Mouse (Mus musculus) MEL-GATA-1-ER (cell line): ENCODE measurements around the gene Usp10.

ENCODE experiments used
- DNase-seq: peaks from one replicate; pipeline ENCODE4 v3.0.0-alpha.2; 2012; ENCODE audit warnings: low read depth; ENCODE audit errors: extremely low read depth

Gene Usp10

GRCm38 (mm10) chr8:119960531-119961104, 50.5 kb downstream of the Usp10 start:
- no peak for DNase-seq

DNA sequence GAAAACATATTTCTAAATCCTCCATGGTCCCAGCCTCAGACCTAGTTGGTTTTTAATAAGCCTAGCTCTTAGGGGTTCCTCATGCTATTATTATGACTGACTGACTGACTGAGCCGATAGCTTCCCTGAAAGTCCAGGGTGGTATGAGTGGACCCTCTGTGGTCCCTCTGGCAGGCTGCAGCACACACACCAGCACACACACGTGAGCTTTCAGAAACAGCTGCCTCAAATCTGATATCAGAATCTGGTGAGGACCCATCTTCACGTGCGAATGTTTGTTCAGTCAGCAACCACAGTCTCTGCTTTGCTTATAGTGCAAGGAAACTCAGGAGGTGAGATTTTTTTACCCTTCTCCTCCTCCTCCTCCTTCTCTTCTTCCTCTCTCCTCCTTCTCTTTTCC, 54.7 kb downstream of the Usp10 start:
- DNase-seq = no peak

DNA sequence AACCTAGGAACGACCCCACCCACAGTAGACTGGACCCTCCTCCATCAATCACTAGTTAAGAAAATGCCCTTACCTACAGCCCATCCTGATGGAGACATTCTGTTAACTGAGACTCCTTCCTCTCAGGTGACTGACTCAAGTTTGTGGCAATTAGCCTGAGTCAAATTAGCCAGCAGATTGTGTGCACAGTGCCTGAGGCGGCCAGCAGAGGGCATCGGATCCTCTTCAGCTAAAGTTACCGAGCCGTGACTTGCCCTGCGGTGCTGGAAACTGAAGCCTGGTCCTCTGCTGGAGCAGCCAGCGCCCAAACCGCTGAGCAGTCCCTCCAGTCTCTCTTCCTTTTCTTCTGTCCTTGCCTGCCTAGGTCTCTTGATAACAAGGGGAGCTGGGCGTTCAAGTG, 57.3 kb downstream of the Usp10 start:
- no peak for DNase-seq

- DNase-seq = no peak
Measured at GRCm38 (mm10) chr8:119970169-119970568, 60.0 kb downstream of the Usp10 start.

DNA sequence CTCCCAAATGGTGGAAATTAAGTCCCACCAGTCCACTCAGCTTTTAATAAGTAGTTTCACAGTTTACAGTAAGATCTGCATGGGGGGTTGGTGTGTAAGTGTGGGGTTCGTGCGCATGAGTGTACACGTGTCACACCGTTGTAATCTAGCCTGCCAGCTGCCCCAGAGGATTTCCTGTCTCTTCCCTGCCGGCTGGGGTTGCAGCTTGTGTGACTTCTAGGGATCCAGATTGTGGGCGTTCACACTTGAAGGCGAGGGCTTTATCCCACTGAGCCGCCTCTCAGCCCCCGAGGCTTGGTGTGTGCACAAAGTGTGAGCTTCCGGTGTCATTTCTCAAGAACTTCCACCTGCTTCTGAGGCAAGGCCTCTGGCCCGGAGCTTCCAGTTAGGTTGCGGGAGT, 62.4 kb downstream of the Usp10 start:
- peak; percentile 53 for DNase-seq

- no peak for DNase-seq
Measured at GRCm38 (mm10) chr8:119978770-119979381, 68.7 kb downstream of the Usp10 start.

DNA sequence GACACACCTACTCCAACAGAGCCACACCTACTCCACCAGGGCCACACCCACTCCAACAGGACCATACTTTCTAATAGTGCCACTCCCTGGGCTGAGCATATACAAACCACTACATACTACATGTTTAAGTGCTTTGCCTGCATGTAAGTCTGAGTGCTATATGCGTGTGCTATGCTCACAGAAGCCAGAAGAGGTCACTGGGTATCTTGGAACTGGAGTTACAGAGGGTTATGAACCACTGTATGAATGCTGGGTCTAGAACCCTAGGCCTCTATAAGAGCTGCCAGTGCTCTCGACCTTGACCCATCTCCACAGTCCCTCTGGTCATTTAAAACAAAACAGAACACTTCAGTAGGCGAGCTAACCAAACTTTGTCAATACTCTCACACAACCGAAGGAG, 71.1 kb downstream of the Usp10 start:
- peak; percentile 11 for DNase-seq

DNA sequence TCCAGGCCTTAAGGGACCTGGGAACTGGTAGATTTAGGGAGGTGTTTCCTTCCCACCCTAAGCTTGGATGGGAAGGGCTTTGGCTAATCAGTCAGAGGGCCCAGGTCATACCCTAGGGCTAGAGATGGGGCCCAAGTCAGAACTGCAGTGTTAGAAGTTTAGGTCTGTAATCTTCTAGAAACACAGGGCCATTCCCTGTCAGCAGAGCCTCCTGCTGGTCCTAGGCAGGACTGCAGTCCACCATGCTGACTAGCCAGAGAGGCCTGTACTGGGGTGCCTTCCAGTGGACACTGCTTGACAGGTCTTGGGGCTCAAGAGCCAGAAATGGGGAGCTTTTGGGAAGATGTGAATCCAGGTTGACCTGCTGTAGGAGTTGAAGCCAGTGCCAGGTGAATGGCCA, 73.9 kb downstream of the Usp10 start:
- DNase-seq = peak; percentile 12

- no peak for DNase-seq
Measured at GRCm38 (mm10) chr8:119986174-119986573, 76.0 kb downstream of the Usp10 start.

- DNase-seq = no peak
Measured at GRCm38 (mm10) chr8:119988087-119988486, 77.9 kb downstream of the Usp10 start.

GRCm38 (mm10) chr8:119992249-119992648, 82.1 kb downstream of the Usp10 start, which contains the start of gene Crispld2:
Crispld2 (plus strand) TSS chr8:119992438.
- no peak for DNase-seq

- no peak for DNase-seq
Measured at GRCm38 (mm10) chr8:119994114-119994513, 84.0 kb downstream of the Usp10 start.

GRCm38 (mm10) chr8:119994556-119994955, 84.4 kb downstream of the Usp10 start:
- DNase-seq = no peak

DNA sequence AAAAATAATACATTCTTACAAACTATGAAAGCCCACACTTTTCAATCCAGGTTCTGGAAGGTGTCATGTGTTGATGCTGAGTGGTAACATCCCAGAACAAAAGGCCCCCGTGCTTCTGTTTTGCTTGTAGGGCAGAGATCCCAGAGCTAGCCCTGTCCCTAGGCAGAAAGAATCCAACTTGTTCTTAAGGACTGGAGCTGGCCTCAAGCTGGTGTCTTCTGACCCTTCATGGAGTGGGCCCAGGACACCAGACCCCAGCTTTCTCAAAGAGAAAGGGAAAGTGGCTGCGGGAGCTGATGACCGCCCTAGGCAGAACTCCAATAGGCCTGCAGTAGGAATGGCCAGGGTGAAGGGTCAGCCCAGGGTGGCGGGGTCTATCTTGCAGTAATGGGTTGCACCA, 87.1 kb downstream of the Usp10 start:
- DNase-seq = no peak

DNA sequence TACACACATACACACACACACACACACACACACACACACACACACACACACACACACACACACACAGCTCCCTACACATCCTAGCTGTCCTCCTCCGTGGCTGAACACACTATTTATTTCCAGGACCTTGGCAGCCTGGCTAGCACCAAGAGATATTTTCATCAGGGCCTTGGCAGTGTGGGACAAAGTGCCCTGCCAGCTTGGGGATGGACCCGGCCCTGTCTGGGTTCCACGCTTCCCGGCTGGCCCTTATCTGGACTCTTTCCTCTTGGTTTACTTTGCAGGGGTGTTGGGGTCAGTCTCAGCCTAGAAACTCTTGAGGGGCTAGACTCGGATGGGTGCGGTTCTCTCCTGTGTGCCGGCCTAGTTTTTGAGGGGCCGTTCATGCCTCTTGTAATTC, 90.3 kb downstream of the Usp10 start:
- DNase-seq = no peak

DNA sequence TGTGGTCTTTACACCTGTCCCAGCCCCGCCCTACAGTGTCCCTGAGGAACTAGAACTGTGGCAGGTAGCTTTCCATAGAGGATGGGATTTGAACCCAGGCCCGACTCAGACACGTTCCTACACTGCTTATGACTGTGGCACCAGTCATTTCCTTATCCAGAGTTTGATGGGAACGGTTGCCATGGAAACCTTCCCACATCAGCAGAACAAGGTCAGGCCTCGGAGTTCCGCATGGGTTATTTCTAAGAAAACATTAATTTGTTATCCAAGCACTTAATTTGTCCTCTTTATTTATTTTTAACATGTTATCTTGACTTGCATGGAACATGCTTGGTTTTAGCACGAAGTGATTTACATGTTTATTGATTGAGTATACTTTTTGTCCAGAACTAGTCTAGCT, 91.6 kb downstream of the Usp10 start:
- no peak for DNase-seq

- no peak for DNase-seq
Measured at GRCm38 (mm10) chr8:120002348-120002747, 92.2 kb downstream of the Usp10 start.

DNA sequence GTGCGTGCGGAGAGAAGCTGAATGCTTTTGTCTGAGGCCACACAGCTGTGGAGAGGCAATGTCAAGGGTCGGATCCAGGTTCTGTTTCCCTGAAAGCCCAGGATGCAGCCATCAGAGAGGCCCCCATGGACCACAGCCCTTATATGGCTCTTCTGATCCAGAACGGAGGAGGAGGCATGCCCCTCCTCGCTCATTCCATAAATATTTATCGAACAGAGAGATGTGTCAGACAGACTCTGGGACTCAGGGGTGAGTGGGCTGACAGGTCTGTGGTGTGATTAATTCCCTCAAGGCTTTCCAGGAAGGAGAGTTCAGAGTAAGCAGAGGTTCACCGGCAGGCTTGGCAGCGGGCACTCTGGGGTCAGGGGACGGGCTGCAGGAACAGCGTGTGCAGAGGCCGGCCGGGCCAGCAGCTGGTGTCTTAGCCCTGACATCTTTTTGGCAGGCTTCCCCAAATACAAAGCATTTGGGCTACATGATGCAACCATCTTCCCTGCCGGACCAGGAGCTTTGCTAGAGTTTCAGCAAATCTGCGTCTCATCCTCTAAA, 94.1 kb downstream of the Usp10 start:
- DNase-seq = no peak

GRCm38 (mm10) chr8:120004705-120005381, 94.7 kb downstream of the Usp10 start:
- DNase-seq = no peak

DNA sequence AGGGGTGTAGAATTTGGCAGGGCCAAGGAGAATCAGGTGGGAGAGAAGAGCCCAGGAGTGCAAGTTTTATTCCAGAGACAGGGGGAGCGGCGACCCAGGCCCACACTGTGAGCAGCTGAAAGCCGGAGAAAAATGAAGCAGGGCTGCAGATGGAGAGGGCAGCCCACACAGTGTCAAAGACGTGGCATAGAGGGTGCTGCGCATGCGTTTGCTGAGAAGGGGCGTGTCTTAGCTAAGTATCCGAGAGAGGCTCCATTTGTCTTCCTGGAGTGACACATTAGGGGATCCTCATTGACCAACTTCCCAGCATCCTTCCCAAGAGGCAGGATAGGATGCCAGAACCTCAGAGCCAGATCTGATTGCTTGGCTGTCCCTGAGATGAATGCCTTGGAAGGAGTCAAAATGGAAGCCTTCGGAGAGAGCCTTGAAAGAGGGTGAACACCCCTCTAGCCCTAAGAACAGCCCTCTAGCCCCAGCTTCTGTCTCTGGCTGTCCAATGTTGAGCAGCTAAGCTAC, 96.5 kb downstream of the Usp10 start:
- no peak for DNase-seq
